Mouse (Mus musculus) ES-Bruce4 (cell line): ENCODE data around the gene Inpp5e. TPM values are rescaled to one million over a fixed set of nuclear protein-coding genes. Genes with fewer than 3 reads are reported as not detected.

ENCODE experiments used
- H3K27ac ChIP-seq: 2 replicates; pipeline ENCODE4 v1.5.1; 2012; ENCODE audit warnings: low read length, inconsistent platforms; ENCODE audit not compliant: insufficient read depth
- H3K27me3 ChIP-seq: 2 replicates; pipeline ENCODE4 v1.6.1; 2012; ENCODE audit warnings: mild to moderate bottlenecking, low read length, inconsistent platforms; ENCODE audit not compliant: control insufficient read depth, poor library complexity, insufficient read depth, severe bottlenecking
- H3K36me3 ChIP-seq: 2 replicates; pipeline ENCODE4 v1.6.1; 2012; ENCODE audit warnings: inconsistent platforms, mild to moderate bottlenecking, low read length, moderate library complexity; ENCODE audit not compliant: control insufficient read depth, poor library complexity, insufficient read depth, severe bottlenecking
- H3K4me1 ChIP-seq: one replicate; pipeline ENCODE4 v1.8.1; 2011; ENCODE audit warnings: low read length; ENCODE audit not compliant: control insufficient read depth, insufficient read depth
- H3K4me3 ChIP-seq: 2 replicates; pipeline ENCODE4 v1.5.1; 2011; ENCODE audit warnings: low read depth, mild to moderate bottlenecking, low read length
- H3K9ac ChIP-seq: 2 replicates; pipeline ENCODE4 v1.6.1; 2012; ENCODE audit warnings: low read depth, mild to moderate bottlenecking, inconsistent platforms; ENCODE audit not compliant: poor library complexity, severe bottlenecking
- H3K9me3 ChIP-seq: replicated peaks from 2 replicates; pipeline ENCODE4 v1.6.1; 2012; ENCODE audit warnings: mild to moderate bottlenecking, low read length, inconsistent platforms; ENCODE audit not compliant: control insufficient read depth, poor library complexity, insufficient read depth, severe bottlenecking
- CTCF ChIP-seq: IDR thresholded peaks from one replicate; pipeline ENCODE4 v1.8.1; 2011; ENCODE audit warnings: low read depth, low read length
- EP300 ChIP-seq: IDR thresholded peaks from 2 replicates; pipeline ENCODE4 v1.6.1; 2011; ENCODE audit warnings: low read depth, low read length; ENCODE audit not compliant: insufficient read depth
- POLR2A ChIP-seq: IDR thresholded peaks from one replicate; pipeline ENCODE4 v1.8.1; 2011; ENCODE audit warnings: low read length; ENCODE audit not compliant: insufficient read depth
- polyA plus RNA-seq: library from polyadenylated mRNA; stranded (reverse); fragments of >200 nt; gene quantifications from 2 replicates; pipeline ENCODE4 v1.2.4, GENCODE M21; 2011; ENCODE audit warnings: low read depth; ENCODE audit not compliant: missing spikeins, insufficient read depth, insufficient read length

Gene Inpp5e
- polyA plus RNA-seq, 1 experiment, result 15.3 TPM

DNA sequence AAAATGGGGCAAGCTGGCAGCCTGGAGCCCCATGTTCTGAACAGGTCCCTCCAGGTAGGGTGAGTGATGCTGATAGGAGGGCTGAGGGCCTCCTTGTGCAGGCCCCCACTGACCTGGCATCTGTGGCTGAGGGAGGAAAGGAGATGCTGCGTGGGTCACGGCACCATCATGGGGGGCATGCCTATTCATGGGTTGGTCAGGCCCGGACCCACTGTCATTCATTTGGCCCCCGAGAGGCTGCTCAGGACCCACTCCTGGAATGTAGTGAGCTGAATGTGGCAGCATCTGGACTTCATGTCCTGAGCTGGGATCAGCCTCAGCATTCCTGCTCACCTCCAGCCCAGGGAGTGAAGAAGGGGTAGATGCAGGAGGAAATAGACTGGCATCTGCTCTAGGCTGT lies 32.3 kb upstream of the Inpp5e start:
- Histone ChIP-seq H3K4me1 (no peaks in the 10 kb centered on the region), H3K9ac (no peak overlapping the region), H3K36me3 (peaks cover 25% of the 10 kb centered on the region), H3K27me3 (no peaks in the 10 kb centered on the region), H3K27ac (no peak overlapping the region), H3K9me3 (no peaks in the 10 kb centered on the region), H3K4me3 (no peak overlapping the region)
- no peak for TF ChIP-seq POLR2A
- TF ChIP-seq EP300, result no peak
- TF ChIP-seq CTCF, result no peak

DNA sequence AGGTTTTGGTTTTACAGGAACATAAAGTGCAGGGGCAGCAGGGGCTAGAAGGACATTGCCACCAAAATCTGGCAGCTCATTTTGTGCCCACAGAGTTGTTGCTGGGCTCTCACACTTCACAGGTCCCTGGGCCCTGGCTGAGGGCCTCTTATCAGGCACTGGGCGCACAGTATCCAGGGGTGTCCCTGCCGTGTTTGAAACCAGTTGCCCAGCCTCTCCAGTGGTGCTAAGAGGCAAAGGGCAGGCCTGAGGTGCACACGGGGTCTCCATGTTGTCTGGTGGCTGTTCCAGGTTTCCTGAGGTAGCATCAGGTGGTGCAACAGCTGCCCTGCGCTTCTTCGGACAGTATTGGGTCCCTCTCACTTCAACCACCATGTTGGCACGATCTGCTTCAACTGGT lies 30.7 kb upstream of the Inpp5e start:
- Histone ChIP-seq H3K27ac (no peak overlapping the region), H3K36me3 (peaks cover 39% of the 10 kb centered on the region)

GRCm38 (mm10) chr2:26438373-26438772 lies 29.4 kb upstream of the Inpp5e start:
- Histone ChIP-seq H3K27me3 (no peaks in the 10 kb centered on the region), H3K4me3 (no peak overlapping the region), H3K9ac (no peak overlapping the region), H3K9me3 (no peaks in the 10 kb centered on the region), H3K27ac (no peak overlapping the region), H3K4me1 (no peaks in the 10 kb centered on the region), H3K36me3 (peaks cover 50% of the 10 kb centered on the region)
- TF ChIP-seq POLR2A (no peak), CTCF (no peak), EP300 (no peak)

More for the DNA sequence above, 30.7 kb upstream of the Inpp5e start:
- no peak for TF ChIP-seq CTCF
- no peak for TF ChIP-seq POLR2A
- no peak for TF ChIP-seq EP300
- Histone ChIP-seq H3K9me3 (no peaks in the 10 kb centered on the region), H3K27me3 (no peaks in the 10 kb centered on the region), H3K9ac (no peak overlapping the region), H3K4me1 (no peaks in the 10 kb centered on the region), H3K4me3 (no peak overlapping the region)

- Histone ChIP-seq H3K4me1 (no peaks in the 10 kb centered on the region), H3K9me3 (no peaks in the 10 kb centered on the region), H3K27ac (no peak overlapping the region), H3K4me3 (no peak overlapping the region), H3K27me3 (no peaks in the 10 kb centered on the region), H3K9ac (no peak overlapping the region), H3K36me3 (peaks cover 60% of the 10 kb centered on the region)
- TF ChIP-seq POLR2A (no peak), CTCF (no peak), EP300 (no peak)
Measured at GRCm38 (mm10) chr2:26437221-26437620, 28.2 kb upstream of the Inpp5e start.

DNA sequence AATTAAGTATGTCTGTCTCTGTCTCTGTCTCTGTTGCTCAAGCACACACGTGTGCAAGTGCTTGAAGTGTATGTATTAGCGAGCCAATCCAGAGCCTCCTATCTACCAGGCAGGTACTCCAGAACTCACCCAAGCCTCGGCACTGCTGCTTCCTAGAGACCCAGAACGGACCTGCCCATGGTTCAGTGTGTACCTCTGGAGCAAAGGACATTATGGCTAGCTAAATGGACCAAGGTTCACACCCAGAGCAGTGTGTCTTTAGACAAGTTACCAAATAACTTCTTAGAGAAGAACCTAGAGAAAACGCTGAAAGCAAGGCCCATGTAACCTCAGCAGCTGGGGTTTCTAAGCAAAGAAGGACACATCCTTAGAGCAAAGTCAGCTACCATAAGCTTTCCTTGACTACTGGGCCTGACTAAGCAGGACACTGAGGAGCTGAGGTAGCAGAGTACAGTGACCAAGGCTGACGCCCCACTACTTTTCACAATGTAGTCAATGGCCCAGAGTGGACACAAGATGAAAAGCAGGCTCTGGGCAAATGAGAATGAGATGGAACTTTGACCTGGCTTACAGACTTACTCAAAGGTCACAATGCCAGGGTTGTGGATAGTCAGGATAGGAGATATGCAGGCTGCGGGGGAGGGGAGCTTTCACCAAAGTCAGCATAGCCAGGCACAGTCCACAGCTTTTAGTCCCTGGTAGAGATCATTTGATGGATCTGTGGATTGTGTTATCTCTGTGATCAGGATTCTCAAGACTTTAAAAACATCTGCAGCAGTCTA lies 26.0 kb upstream of the Inpp5e start:
- TF ChIP-seq EP300, result no peak
- TF ChIP-seq POLR2A, result no peak
- TF ChIP-seq CTCF, result no peak
- Histone ChIP-seq H3K4me3 (no peak overlapping the region), H3K9me3 (no peaks in the 10 kb centered on the region), H3K27me3 (no peaks in the 10 kb centered on the region), H3K27ac (no peak overlapping the region), H3K4me1 (no peaks in the 10 kb centered on the region), H3K9ac (no peak overlapping the region), H3K36me3 (peaks cover 56% of the 10 kb centered on the region)

- Histone ChIP-seq H3K27me3 (no peaks in the 10 kb centered on the region), H3K36me3 (peaks cover 76% of the 10 kb centered on the region), H3K4me3 (no peak overlapping the region), H3K27ac (no peak overlapping the region), H3K9me3 (no peaks in the 10 kb centered on the region), H3K4me1 (no peaks in the 10 kb centered on the region), H3K9ac (no peak overlapping the region)
- no peak for TF ChIP-seq EP300
Measured at GRCm38 (mm10) chr2:26429851-26430250, 20.8 kb upstream of the Inpp5e start.
